Mouse (Mus musculus): ENCODE data around the gene Cc2d2a. TPM values are rescaled to one million over a fixed set of nuclear protein-coding genes. Genes with fewer than 3 reads are reported as not detected.

Gene Cc2d2a
- 0.57 and 0.73 TPM in 2 replicates for polyA plus RNA-seq (2012; rRNA removed)

DNA sequence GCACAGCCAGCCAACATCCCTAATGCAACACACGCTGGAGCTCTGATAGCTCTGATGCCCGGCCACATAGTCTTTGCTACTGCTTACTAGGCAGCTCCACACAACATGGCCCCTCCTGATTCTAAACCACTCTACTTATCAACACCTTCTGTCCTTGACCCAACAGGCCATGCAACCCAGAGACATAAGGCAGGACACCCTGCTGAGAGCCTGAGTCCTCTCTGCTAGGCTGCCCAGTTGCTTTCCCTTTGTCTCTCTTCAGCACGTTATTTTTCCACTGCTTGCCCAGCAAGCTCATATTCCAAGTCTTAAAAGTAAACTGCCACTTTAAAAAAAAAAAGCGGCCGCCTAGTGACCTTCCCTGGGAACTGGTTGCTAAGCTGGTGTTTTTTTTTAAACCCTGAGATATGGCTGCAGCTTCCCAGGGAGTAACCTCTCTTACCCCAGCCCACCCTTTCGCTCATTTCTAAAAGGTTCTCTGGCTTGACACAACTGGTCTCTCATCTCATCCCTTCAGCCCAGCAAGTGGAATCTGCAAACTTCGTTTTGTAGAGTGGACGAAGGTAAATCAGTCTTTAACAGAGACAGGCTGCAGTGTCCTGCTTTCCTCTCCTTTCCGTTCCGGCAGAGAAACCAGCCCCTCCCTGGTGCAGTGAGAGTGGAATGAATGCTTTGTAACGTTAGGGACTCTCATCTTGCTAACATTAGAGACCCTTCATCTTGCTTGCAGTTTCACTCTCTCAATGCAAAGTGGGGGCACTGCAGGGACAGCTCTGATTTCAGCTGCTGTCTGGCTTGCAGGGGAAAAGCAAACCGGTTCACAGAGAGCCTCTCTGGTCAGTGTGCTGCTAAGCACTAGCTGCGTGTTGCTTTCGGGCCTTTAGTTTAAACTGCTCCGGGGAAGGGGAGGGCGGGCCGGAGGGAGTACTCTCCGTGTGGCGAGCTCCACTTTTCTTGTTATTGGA, at the start of gene Cc2d2a:
Gene Cc2d2a, plus strand, starts transcription at position 350 of the 965 bp plus-strand sequence.
- Histone ChIP-seq H3K4me3 (ENCODE audit: control insufficient read depth, insufficient read depth, low read length) (no peak within 1 kb of the TSS), H3K27ac (ENCODE audit: control insufficient read depth, insufficient read depth, low read length) (no peak within 1 kb of the TSS), H3K27me3 (ENCODE audit: control insufficient read depth, insufficient read depth, low read length) (no peaks in the 10 kb centered on the region), H3K4me1 (replicated peaks; ENCODE audit: control insufficient read depth, insufficient read depth, low read length) (no peaks in the 10 kb centered on the region), H3K36me3 (ENCODE audit: control insufficient read depth, insufficient read depth, low read length) (no peaks in the 10 kb centered on the region)
- TF ChIP-seq POLR2A (IDR thresholded peaks at IDR 0.05; ENCODE audit: control insufficient read depth, extremely low read depth, insufficient read depth, low read length, poor library complexity) (no peak), CTCF (IDR thresholded peaks at IDR 0.05; ENCODE audit: borderline replicate concordance, control insufficient read depth, extremely low read depth, insufficient read depth, low read length, poor library complexity) (no peak)
- DNase-seq, result no peak
- 35% methylated on average over 19 of the region's 19 CpGs for whole genome bisulfite sequencing

DNA sequence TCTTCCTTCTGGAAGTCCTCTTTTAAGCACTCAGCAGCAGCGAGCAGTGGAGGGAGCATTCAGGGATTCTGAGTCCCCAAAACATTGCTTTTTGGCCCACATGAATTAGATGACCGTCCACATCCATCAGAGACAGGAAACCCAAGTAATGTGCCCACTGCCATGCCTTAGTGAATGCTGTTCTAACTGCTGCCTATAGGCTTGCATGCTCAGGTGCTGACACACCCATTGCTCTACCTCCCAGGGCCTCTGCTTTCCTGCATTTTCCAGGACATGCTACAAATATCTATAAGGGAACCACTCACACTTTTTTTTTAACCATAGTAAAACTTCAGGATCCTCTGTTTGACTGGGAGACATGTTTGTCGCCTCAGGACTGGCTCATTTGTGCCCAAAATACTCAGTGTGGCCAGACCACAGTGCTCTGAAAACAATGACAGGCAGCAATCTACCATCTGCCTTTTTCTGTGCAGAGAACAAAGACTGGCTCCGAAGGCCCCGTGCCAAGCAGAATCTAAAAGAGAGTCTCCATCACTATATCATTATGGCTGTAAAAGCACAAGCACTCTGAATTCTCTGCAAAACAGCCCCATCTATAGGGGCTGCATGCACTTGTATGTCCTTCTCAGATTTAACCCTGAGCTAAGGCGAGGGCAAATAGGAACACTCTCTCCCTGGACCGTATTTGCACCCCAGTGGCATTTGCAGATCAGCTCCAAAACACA, 40.4 kb upstream of the Cc2d2a start:
- no peaks in the 10 kb centered on the region for H3K4me1 ChIP-seq (replicated peaks; ENCODE audit: control insufficient read depth, insufficient read depth, low read length)
- WGBS, result 84% methylated on average over 7 of the region's 7 CpGs
- H3K27ac ChIP-seq (ENCODE audit: control insufficient read depth, insufficient read depth, low read length), result no peak overlapping the region
- no peak for TF ChIP-seq POLR2A (IDR thresholded peaks at IDR 0.05; ENCODE audit: control insufficient read depth, extremely low read depth, insufficient read depth, low read length, poor library complexity)
- TF ChIP-seq CTCF (IDR thresholded peaks at IDR 0.05; ENCODE audit: borderline replicate concordance, control insufficient read depth, extremely low read depth, insufficient read depth, low read length, poor library complexity), result no peak
- DNase-seq, result no peak
- no peaks in the 10 kb centered on the region for H3K36me3 ChIP-seq (ENCODE audit: control insufficient read depth, insufficient read depth, low read length)
- no peaks in the 10 kb centered on the region for H3K27me3 ChIP-seq (ENCODE audit: control insufficient read depth, insufficient read depth, low read length)
- no peak overlapping the region for H3K4me3 ChIP-seq (ENCODE audit: control insufficient read depth, insufficient read depth, low read length)

DNA sequence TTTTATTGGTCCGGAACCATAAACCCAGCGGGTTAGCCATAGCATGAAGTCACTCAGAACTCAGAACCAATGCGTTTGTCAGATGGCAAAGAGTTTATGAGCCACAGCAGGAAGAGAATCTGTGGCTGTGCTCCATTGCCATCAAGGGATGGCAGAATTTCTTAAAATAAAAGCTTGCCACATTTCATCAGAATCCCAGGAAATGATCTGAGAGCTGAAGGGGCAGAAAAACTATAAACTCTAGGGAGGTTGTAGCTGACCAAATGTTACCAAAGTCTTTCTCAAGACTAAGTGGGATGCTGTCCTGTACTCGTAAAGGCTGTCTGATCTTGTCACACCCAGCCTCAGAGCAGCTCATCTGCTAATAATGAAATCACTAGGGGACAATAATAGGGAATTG, 36.7 kb upstream of the Cc2d2a start:
- Histone ChIP-seq H3K4me1 (replicated peaks; ENCODE audit: control insufficient read depth, insufficient read depth, low read length) (no peaks in the 10 kb centered on the region), H3K36me3 (ENCODE audit: control insufficient read depth, insufficient read depth, low read length) (no peaks in the 10 kb centered on the region), H3K27me3 (ENCODE audit: control insufficient read depth, insufficient read depth, low read length) (no peaks in the 10 kb centered on the region), H3K4me3 (ENCODE audit: control insufficient read depth, insufficient read depth, low read length) (no peak overlapping the region), H3K27ac (ENCODE audit: control insufficient read depth, insufficient read depth, low read length) (no peak overlapping the region)
- no peak for DNase-seq
- WGBS, result 91% methylated on average over 4 of the region's 4 CpGs
- TF ChIP-seq POLR2A (IDR thresholded peaks at IDR 0.05; ENCODE audit: control insufficient read depth, extremely low read depth, insufficient read depth, low read length, poor library complexity) (no peak), CTCF (IDR thresholded peaks at IDR 0.05; ENCODE audit: borderline replicate concordance, control insufficient read depth, extremely low read depth, insufficient read depth, low read length, poor library complexity) (no peak)

DNA sequence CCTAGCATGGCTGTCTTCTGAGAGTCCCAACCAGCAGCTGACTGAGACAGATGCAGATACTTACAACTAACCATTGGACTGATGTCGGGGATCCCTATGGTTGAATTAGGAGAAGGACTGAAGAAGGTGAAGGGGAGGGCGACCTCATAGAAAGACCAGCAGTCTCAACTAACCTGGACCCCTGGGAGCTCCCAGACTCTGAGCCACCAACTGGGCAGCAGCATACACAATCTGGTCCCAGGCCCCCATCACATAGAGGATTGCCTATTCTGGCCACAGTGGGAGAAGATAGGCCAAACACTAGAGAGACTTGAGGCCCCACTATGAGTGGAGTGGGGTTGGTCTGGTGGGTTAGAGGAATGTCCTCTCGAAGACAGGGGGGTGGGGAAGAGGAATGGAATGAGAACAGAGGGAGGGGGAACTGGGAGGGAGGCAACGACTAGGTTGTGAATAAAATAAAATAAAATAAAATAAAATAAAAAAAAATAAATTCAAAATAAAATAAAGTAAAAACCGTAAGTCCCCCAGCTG, 28.0 kb upstream of the Cc2d2a start:
- 88% methylated on average over 5 of the region's 5 CpGs for WGBS
- Histone ChIP-seq H3K27me3 (ENCODE audit: control insufficient read depth, insufficient read depth, low read length) (no peaks in the 10 kb centered on the region), H3K4me3 (ENCODE audit: control insufficient read depth, insufficient read depth, low read length) (no peak overlapping the region), H3K36me3 (ENCODE audit: control insufficient read depth, insufficient read depth, low read length) (no peaks in the 10 kb centered on the region), H3K27ac (ENCODE audit: control insufficient read depth, insufficient read depth, low read length) (no peak overlapping the region), H3K4me1 (replicated peaks; ENCODE audit: control insufficient read depth, insufficient read depth, low read length) (no peaks in the 10 kb centered on the region)
- DNase-seq, result no peak
- TF ChIP-seq CTCF (IDR thresholded peaks at IDR 0.05; ENCODE audit: borderline replicate concordance, control insufficient read depth, extremely low read depth, insufficient read depth, low read length, poor library complexity), result no peak
- TF ChIP-seq POLR2A (IDR thresholded peaks at IDR 0.05; ENCODE audit: control insufficient read depth, extremely low read depth, insufficient read depth, low read length, poor library complexity), result no peak

DNA sequence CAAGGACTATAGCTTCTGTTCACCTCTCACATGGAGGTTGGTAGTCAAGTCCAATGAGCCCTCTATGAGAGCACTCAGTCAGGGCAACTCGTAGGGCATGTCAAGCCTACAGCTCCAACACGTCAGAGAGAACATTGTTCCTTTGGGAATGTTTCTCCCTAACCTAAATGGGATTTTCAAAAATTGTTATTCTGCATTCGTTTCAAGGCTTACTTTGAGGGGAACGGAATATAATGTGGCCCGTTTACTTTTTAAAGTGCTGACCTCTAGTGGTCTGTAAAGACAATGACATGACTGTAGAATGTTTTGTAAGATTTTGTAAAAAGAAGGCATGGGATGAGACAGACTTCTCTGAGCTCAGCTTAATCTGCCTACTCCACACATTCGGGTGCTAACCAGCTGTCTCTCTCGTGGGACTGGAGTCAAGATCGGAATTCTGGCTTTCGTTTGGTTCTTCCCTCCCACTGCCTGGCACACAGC, 27.5 kb upstream of the Cc2d2a start:
- H3K4me3 ChIP-seq (ENCODE audit: control insufficient read depth, insufficient read depth, low read length), result no peak overlapping the region
- no peaks in the 10 kb centered on the region for H3K4me1 ChIP-seq (replicated peaks; ENCODE audit: control insufficient read depth, insufficient read depth, low read length)
- no peak overlapping the region for H3K27ac ChIP-seq (ENCODE audit: control insufficient read depth, insufficient read depth, low read length)
- WGBS, result 33% methylated on average over 9 of the region's 9 CpGs
- no peak for DNase-seq
- TF ChIP-seq POLR2A (IDR thresholded peaks at IDR 0.05; ENCODE audit: control insufficient read depth, extremely low read depth, insufficient read depth, low read length, poor library complexity) (no peak), CTCF (IDR thresholded peaks at IDR 0.05; ENCODE audit: borderline replicate concordance, control insufficient read depth, extremely low read depth, insufficient read depth, low read length, poor library complexity) (no peak)
- H3K36me3 ChIP-seq (ENCODE audit: control insufficient read depth, insufficient read depth, low read length), result no peaks in the 10 kb centered on the region
- H3K27me3 ChIP-seq (ENCODE audit: control insufficient read depth, insufficient read depth, low read length), result no peaks in the 10 kb centered on the region

DNA sequence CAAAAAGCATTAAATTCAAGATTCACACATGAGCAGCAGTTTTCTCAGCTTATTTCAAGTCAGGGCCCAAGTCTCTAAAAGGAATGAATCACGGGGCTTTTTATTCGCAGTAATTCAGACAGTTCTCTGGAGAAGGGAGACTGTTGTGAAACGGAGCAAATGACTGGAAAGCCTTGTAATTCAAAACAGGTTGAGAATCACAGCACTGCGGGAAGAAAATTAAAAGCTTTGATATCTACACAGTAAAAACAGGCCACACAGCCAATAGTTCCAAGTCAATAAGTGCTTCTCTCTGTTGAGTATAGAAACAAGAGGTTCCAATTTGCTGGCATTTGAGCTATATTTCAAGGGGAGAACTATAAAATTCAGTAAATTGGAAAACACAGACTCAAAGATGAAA, 17.1 kb upstream of the Cc2d2a start:
- Histone ChIP-seq H3K4me3 (ENCODE audit: control insufficient read depth, insufficient read depth, low read length) (no peak overlapping the region), H3K4me1 (replicated peaks; ENCODE audit: control insufficient read depth, insufficient read depth, low read length) (no peaks in the 10 kb centered on the region), H3K36me3 (ENCODE audit: control insufficient read depth, insufficient read depth, low read length) (no peaks in the 10 kb centered on the region), H3K27ac (ENCODE audit: control insufficient read depth, insufficient read depth, low read length) (no peak overlapping the region), H3K27me3 (ENCODE audit: control insufficient read depth, insufficient read depth, low read length) (no peaks in the 10 kb centered on the region)
- TF ChIP-seq POLR2A (IDR thresholded peaks at IDR 0.05; ENCODE audit: control insufficient read depth, extremely low read depth, insufficient read depth, low read length, poor library complexity), result no peak
- WGBS, result 94% methylated on average over 4 of the region's 4 CpGs
- no peak for DNase-seq

Measured in thymus, adult 2 months (tissue).